Mouse (Mus musculus) liver, embryonic 14.5 days (tissue): ENCODE measurements around the gene Mb.

Source experiments
- CTCF ChIP-seq: IDR thresholded peaks from 2 replicates; pipeline ENCODE4 v1.5.1; 2016; ENCODE audit warnings: antibody characterized with exemption, low read depth, control low read depth
- EP300 ChIP-seq: IDR thresholded peaks from 2 replicates; pipeline ENCODE4 v1.6.1; 2016; ENCODE audit warnings: antibody characterized with exemption, low read depth

GRCm38 (mm10) chr15:77027675-77028074 is 22.8 kb downstream of the Mb start:
- TF ChIP-seq CTCF = no peak
- TF ChIP-seq EP300 = no peak
